Mouse (Mus musculus) embryonic facial prominence, embryonic 12.5 days (tissue): ENCODE data around the gene BC024978. TPM values are rescaled to one million over a fixed set of nuclear protein-coding genes. Genes with fewer than 3 reads are reported as not detected.

Experiments
- ATAC-seq: fragments of 200-750 bp; cut with Nextera tagmentation; 2 replicates; pipeline ENCODE4 v1.8.0; 2017; ENCODE audit not compliant: insufficient number of reproducible peaks, insufficient read depth, low FRiP score, low TSS enrichment
- H3K27ac ChIP-seq: fragments of 300-500 bp; sonication (generic); 2 replicates; pipeline ENCODE4 v1.5.1; 2016; ENCODE audit warnings: mild to moderate bottlenecking
- H3K27me3 ChIP-seq: fragments of 300-500 bp; sonication (generic); 2 replicates; pipeline ENCODE4 v1.6.1; 2016; ENCODE audit warnings: mild to moderate bottlenecking, moderate library complexity
- H3K36me3 ChIP-seq: fragments of 300-500 bp; sonication (generic); 2 replicates; pipeline ENCODE4 v1.6.1; 2016; ENCODE audit warnings: mild to moderate bottlenecking
- H3K4me1 ChIP-seq: fragments of 300-500 bp; sonication (generic); 2 replicates; pipeline ENCODE4 v1.6.1; 2016
- H3K4me2 ChIP-seq: fragments of 300-500 bp; sonication (generic); replicated peaks from 2 replicates; pipeline ENCODE4 v1.6.1; 2016; ENCODE audit warnings: mild to moderate bottlenecking, moderate library complexity
- H3K4me3 ChIP-seq: fragments of 300-500 bp; sonication (generic); 2 replicates; pipeline ENCODE4 v1.5.1; 2016; ENCODE audit warnings: mild to moderate bottlenecking
- H3K9ac ChIP-seq: fragments of 300-500 bp; sonication (generic); 2 replicates; pipeline ENCODE4 v1.6.1; 2016; ENCODE audit warnings: mild to moderate bottlenecking, moderate library complexity
- H3K9me3 ChIP-seq: fragments of 300-500 bp; sonication (generic); 2 replicates; pipeline ENCODE4 v1.6.1; 2016; ENCODE audit warnings: mild to moderate bottlenecking, moderate library complexity
- WGBS: fragments of 180-500 bp; shearing (Covaris S2); methylation state at CpG from one replicate; pipeline ENCODE4 v1.1.7; 2016; 5-methylcytosine and 5-hydroxymethylcytosine counted together
- polyA plus RNA-seq: library from polyadenylated mRNA; unstranded; fragments of >200 nt; fragmentation: Nextera tagmentation; extraction: Ambion mirVana; gene quantifications from 2 replicates; pipeline ENCODE4 v1.2.1, GENCODE M21; 2016

Gene BC024978
- polyA plus RNA-seq, 1 experiment from 2014 or later, result 4.7 TPM

- no peaks in the 10 kb centered on the region for H3K27me3 ChIP-seq
- peaks cover 27% of the 10 kb centered on the region for H3K36me3 ChIP-seq
- no peak overlapping the region for H3K9ac ChIP-seq
- H3K4me1 ChIP-seq, result peaks cover 19% of the 10 kb centered on the region
- no peak for ATAC-seq
- H3K27ac ChIP-seq, result no peak overlapping the region
- no peaks in the 10 kb centered on the region for H3K9me3 ChIP-seq
- H3K4me2 ChIP-seq, result peak overlapping the region; percentile 57; the same call in 1 of the 2 replicates
- no peak overlapping the region for H3K4me3 ChIP-seq
- WGBS, result 74% methylated on average over 3 of the region's 3 CpGs
Measured at GRCm38 (mm10) chr7:27197136-27197535, 1.6 kb downstream of the BC024978 start.

- Histone ChIP-seq H3K4me2 (no peak overlapping the region), H3K4me3 (no peak overlapping the region), H3K36me3 (peaks cover 27% of the 10 kb centered on the region), H3K27ac (no peak overlapping the region), H3K4me1 (peaks cover 19% of the 10 kb centered on the region), H3K9ac (no peak overlapping the region), H3K9me3 (no peaks in the 10 kb centered on the region), H3K27me3 (no peaks in the 10 kb centered on the region)
- 89% methylated on average over 8 of the region's 8 CpGs for WGBS
- no peak for ATAC-seq
Measured at GRCm38 (mm10) chr7:27197634-27198033, 2.1 kb downstream of the BC024978 start.

- Histone ChIP-seq H3K36me3 (peaks cover 27% of the 10 kb centered on the region), H3K4me2 (no peak overlapping the region), H3K4me1 (peaks cover 19% of the 10 kb centered on the region), H3K4me3 (no peak overlapping the region), H3K9me3 (no peaks in the 10 kb centered on the region), H3K27ac (no peak overlapping the region), H3K9ac (no peak overlapping the region), H3K27me3 (no peaks in the 10 kb centered on the region)
- ATAC-seq, result no peak
Measured at GRCm38 (mm10) chr7:27198355-27198754, 2.8 kb downstream of the BC024978 start.

- 91% methylated on average over 8 of the region's 8 CpGs for WGBS
- Histone ChIP-seq H3K9me3 (no peaks in the 10 kb centered on the region), H3K4me3 (no peak overlapping the region), H3K4me2 (no peak overlapping the region), H3K36me3 (peaks cover 27% of the 10 kb centered on the region), H3K27ac (no peak overlapping the region), H3K9ac (no peak overlapping the region), H3K27me3 (no peaks in the 10 kb centered on the region), H3K4me1 (peaks cover 16% of the 10 kb centered on the region)
- ATAC-seq, result no peak
Measured at GRCm38 (mm10) chr7:27198779-27199178, 3.2 kb downstream of the BC024978 start.

GRCm38 (mm10) chr7:27203730-27204449 is 8.3 kb downstream of the BC024978 start:
- H3K4me3 ChIP-seq, result no peak overlapping the region
- no peak overlapping the region for H3K27ac ChIP-seq
- H3K9ac ChIP-seq, result no peak overlapping the region
- no peaks in the 10 kb centered on the region for H3K27me3 ChIP-seq
- 93% methylated on average over 8 of the region's 8 CpGs for WGBS
- H3K36me3 ChIP-seq, result peaks cover 50% of the 10 kb centered on the region
- no peaks in the 10 kb centered on the region for H3K4me1 ChIP-seq
- no peak for ATAC-seq
- no peaks in the 10 kb centered on the region for H3K9me3 ChIP-seq
- H3K4me2 ChIP-seq, result no peak overlapping the region

GRCm38 (mm10) chr7:27212626-27213025 is 17.0 kb downstream of the BC024978 start:
- ATAC-seq, result no peak
- 78% methylated on average over 2 of the region's 2 CpGs for WGBS
- H3K36me3 ChIP-seq, result peaks cover 58% of the 10 kb centered on the region

GRCm38 (mm10) chr7:27218586-27218985 is 23.0 kb downstream of the BC024978 start:
- WGBS, result 84% methylated on average over 7 of the region's 7 CpGs
- no peak overlapping the region for H3K9ac ChIP-seq
- no peak overlapping the region for H3K4me3 ChIP-seq
- H3K4me1 ChIP-seq, result no peaks in the 10 kb centered on the region
- no peaks in the 10 kb centered on the region for H3K9me3 ChIP-seq
- peaks cover 50% of the 10 kb centered on the region for H3K36me3 ChIP-seq
- no peak overlapping the region for H3K4me2 ChIP-seq
- H3K27ac ChIP-seq, result no peak overlapping the region
- no peak for ATAC-seq
- H3K27me3 ChIP-seq, result no peaks in the 10 kb centered on the region

More at GRCm38 (mm10) chr7:27212626-27213025, 17.0 kb downstream of the BC024978 start:
- H3K9me3 ChIP-seq, result no peaks in the 10 kb centered on the region
- no peak overlapping the region for H3K4me3 ChIP-seq
- no peak overlapping the region for H3K9ac ChIP-seq
- H3K27ac ChIP-seq, result no peak overlapping the region
- H3K27me3 ChIP-seq, result no peaks in the 10 kb centered on the region
- H3K4me2 ChIP-seq, result no peak overlapping the region
- H3K4me1 ChIP-seq, result no peaks in the 10 kb centered on the region

- ATAC-seq, result no peak
- no peaks in the 10 kb centered on the region for H3K9me3 ChIP-seq
- WGBS, result 76% methylated on average over 11 of the region's 11 CpGs
- H3K27me3 ChIP-seq, result no peaks in the 10 kb centered on the region
- H3K4me2 ChIP-seq, result no peak overlapping the region
- H3K27ac ChIP-seq, result no peak overlapping the region
- H3K4me3 ChIP-seq, result no peak overlapping the region
- no peak overlapping the region for H3K9ac ChIP-seq
- H3K36me3 ChIP-seq, result peaks cover 41% of the 10 kb centered on the region
- H3K4me1 ChIP-seq, result peaks cover 9% of the 10 kb centered on the region
Measured at GRCm38 (mm10) chr7:27219937-27220336, 24.4 kb downstream of the BC024978 start.

GRCm38 (mm10) chr7:27221939-27222338 is 26.4 kb downstream of the BC024978 start:
- Histone ChIP-seq H3K9ac (no peak overlapping the region), H3K36me3 (peaks cover 38% of the 10 kb centered on the region), H3K9me3 (no peaks in the 10 kb centered on the region), H3K4me2 (no peak overlapping the region), H3K27me3 (no peaks in the 10 kb centered on the region), H3K27ac (no peak overlapping the region), H3K4me3 (no peak overlapping the region), H3K4me1 (peaks cover 29% of the 10 kb centered on the region)
- WGBS, result 76% methylated on average over 6 of the region's 6 CpGs
- no peak for ATAC-seq

GRCm38 (mm10) chr7:27222538-27222937 is 27.0 kb downstream of the BC024978 start:
- no peak for ATAC-seq
- peaks cover 32% of the 10 kb centered on the region for H3K36me3 ChIP-seq
- H3K4me1 ChIP-seq, result peaks cover 34% of the 10 kb centered on the region
- no peak overlapping the region for H3K27ac ChIP-seq
- 68% methylated on average over 1 of the region's 1 CpGs for WGBS
- H3K4me2 ChIP-seq, result no peak overlapping the region
- H3K27me3 ChIP-seq, result no peaks in the 10 kb centered on the region
- H3K9me3 ChIP-seq, result no peaks in the 10 kb centered on the region
- H3K9ac ChIP-seq, result no peak overlapping the region
- no peak overlapping the region for H3K4me3 ChIP-seq

GRCm38 (mm10) chr7:27224877-27225575 is 29.4 kb downstream of the BC024978 start:
- Histone ChIP-seq H3K9me3 (no peaks in the 10 kb centered on the region), H3K4me1 (peaks cover 38% of the 10 kb centered on the region), H3K9ac (no peak overlapping the region), H3K4me3 (no peak overlapping the region), H3K36me3 (peaks cover 14% of the 10 kb centered on the region; the same call in 1 of the 2 replicates), H3K27ac (no peak overlapping the region), H3K27me3 (no peaks in the 10 kb centered on the region), H3K4me2 (peak overlapping the region; percentile 84)
- no peak for ATAC-seq
- WGBS, result 68% methylated on average over 11 of the region's 11 CpGs

- ATAC-seq, result no peak
- Histone ChIP-seq H3K4me1 (peaks cover 38% of the 10 kb centered on the region), H3K4me2 (peak overlapping the region; percentile 84), H3K9ac (peak overlapping the region; percentile 77), H3K27me3 (no peaks in the 10 kb centered on the region), H3K27ac (no peak overlapping the region), H3K4me3 (peak overlapping the region; percentile 80), H3K9me3 (no peaks in the 10 kb centered on the region), H3K36me3 (0 out of 2 replicates have a peak, but pooled peaks cover 8% of the 10 kb centered on the region)
- 24% methylated on average over 9 of the region's 9 CpGs for WGBS
Measured at GRCm38 (mm10) chr7:27227276-27227675, 31.7 kb downstream of the BC024978 start.
